Mouse (Mus musculus): Measurements from ENCODE around the gene Cmtm2b.

- TF ChIP-seq POLR2A (IDR thresholded peaks at IDR 0.05; ENCODE audit: control insufficient read depth, low read depth, low read length) (no peak), CTCF (IDR thresholded peaks at IDR 0.05; ENCODE audit: control insufficient read depth, insufficient read depth, insufficient replicate concordance, low read depth, low read length) (no peak)
Measured at GRCm38 (mm10) chr8:104354504-104354903, 32.5 kb downstream of the Cmtm2b start.

All from testis, adult 2 months (tissue).